Mouse (Mus musculus): ENCODE results near the gene Tm4sf5.

GRCm38 (mm10) chr11:70540928-70541327 lies 35.9 kb downstream of the Tm4sf5 start:
- TF ChIP-seq CTCF (IDR thresholded peaks at IDR 0.05; ENCODE audit: control insufficient read depth, insufficient read depth, insufficient read length) (no peak), MAX (IDR thresholded peaks at IDR 0.05) (no peak), USF1 (IDR thresholded peaks at IDR 0.05; ENCODE audit: low read depth) (no peak), CEBPB (IDR thresholded peaks at IDR 0.05; ENCODE audit: low read depth) (no peak), MYOD1 (IDR thresholded peaks at IDR 0.05; ENCODE audit: control insufficient read depth, insufficient read length, low read depth) (no peak)

Data from C2C12 (cell line).